Mouse (Mus musculus) B cell, adult 2 months (primary cell): ENCODE measurements at regions not wholly inside any gene's neighbourhood (a gene's known extent, or its start where the extent isn't known, plus 50 kb on each side); places are given as distances from the start of the nearest gene placed in this dataset.
A peak's percentile ranks its signal among the peaks of the same experiment; 100 is the strongest.
"Not testable (repeated sequence)": the region's sequence is repeated elsewhere in the genome, so short reads cannot be mapped to it uniquely, and the experiment has no call there.

Experiments
- DNase-seq, 2 experiments: peaks; one replicate each; pipeline ENCODE4 v3.0.0; 2022

- DNase-seq: no peak
Observed at GRCm38 (mm10) chr15:93094202-93095135, 180.5 kb downstream of the Gxylt1 start.

GRCm38 (mm10) chr15:93091396-93091795, 183.6 kb downstream of the Gxylt1 start:
- DNase-seq: no peak

- DNase-seq: peak; percentile 3 to 11
Observed at GRCm38 (mm10) chr15:93089347-93089746, 185.6 kb downstream of the Gxylt1 start.

DNA sequence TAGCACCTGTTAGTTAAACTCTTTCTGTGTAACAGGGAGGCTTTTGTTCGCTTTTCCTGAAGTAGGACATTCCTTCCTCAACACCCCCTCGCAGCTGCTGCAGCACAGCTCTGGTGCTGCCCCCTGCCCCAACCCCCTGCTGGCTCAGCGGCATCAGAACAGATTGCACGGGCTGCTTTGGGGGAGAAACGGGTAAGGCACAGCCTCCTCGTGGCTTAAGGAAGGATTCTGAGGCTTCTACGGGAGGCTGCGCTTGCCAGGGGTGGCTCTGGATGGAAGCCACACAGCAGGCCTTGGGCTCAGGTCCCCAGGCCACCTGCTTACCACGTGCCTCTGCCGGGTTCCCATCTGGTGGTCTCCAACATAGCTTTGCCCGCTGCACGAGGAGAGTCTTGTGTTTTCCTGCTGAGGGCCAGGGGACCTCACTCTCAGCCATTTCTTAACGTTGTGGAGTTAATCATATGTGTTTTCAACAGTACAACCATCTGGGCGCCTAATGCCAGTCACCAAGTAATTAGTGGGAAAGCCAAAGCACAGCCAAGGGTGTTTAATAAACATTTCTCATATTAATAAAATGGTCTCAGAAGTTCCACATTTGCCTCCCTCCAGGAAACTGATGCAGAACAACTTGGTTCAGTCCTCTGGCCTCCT, 189.9 kb downstream of the Gxylt1 start:
- DNase-seq: no peak

GRCm38 (mm10) chr15:93074070-93074469, 200.9 kb downstream of the Gxylt1 start:
- DNase-seq: no peak

GRCm38 (mm10) chr15:93062213-93063131, 212.5 kb downstream of the Gxylt1 start:
- DNase-seq: no peak

- no peak for DNase-seq
Observed at GRCm38 (mm10) chr15:93053471-93053870, 221.5 kb downstream of the Gxylt1 start.

DNA sequence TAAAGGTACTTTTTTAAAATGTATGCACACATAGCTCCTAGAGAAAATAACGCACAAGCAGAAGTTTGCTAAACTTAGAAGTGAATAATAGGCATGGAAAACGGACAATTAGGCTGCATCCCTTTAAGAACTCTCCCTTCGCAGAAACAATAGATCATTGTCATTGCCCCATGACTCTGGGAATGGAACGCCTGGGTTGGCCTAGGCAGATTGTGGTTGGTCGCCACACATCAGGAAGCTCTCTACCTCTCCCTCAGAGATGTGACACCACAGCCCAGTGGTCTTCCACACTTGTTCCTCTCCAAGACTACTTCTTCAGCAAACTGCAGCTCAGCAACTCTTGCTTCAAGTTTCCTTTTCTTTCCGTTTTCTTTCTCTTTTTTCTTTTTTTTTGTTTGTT, 247.8 kb downstream of the Gxylt1 start:
- DNase-seq: no peak

DNA sequence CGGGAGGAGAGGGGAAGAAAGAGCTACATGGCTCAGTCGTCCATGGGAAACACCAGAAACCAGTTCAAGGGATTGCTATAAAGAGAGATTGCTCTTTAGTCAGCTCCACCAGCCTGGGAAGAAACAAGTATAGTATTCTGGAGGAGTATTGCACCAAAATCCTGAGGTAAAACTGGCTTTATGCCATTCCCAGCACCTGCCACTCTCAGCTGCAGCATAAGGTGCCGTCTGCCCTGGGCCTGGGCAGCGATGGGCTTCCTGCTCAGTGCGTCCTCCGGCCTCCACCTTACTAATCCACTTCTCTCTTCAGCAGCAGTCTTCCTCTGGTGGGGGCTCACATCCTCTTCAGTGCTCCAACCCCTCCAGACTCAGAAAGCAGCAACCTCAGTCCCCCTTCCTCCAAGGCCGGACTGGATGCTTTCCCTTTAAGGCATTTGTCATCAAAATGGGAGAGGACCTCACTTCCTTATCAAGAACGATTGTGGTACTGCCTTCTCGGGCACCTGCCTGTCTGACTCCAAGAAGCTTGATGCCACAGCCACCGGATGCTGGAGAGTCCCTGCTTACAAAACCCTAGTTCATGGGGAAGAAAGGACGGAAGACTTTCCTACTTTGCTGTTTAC, 248.4 kb downstream of the Gxylt1 start:
- no peak for DNase-seq

DNA sequence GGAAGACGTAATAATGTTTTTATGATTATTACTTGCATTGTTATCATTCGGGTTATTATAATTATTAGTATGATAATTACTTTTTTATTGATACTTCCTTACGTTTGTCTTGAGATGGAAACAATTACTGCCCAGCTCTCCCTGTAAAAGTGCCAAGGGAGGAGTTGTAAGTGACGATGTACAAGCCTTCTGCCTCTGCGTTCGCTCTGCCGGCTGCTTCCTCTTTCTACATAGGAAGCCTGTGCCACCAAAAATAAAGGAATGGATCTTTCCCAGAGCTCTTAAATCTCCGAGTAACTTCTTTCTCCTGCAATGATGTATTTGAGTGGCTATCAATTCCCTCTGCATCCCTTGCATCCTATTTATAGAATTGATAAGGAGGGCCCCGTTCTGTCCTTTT, 249.2 kb downstream of the Gxylt1 start:
- no peak for DNase-seq

DNA sequence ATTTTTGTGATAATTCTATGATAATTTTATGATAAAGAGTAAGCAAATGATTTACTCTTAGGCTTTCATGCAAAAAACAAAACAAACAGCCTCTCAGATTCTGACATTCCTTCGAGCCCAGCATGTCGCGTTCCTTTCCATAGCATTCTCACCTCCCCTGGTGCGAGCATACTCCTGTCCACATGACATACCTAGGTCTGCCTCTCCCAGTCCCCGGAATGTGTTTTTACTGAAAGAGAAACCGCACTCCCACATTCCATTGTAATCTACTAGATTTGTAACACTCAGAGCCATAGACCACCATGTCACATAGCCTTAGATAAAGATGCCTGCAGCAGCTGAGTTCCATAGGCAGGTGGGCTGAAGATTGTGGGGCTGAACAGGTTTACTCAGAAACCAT, 250.8 kb downstream of the Gxylt1 start:
- DNase-seq: no peak

DNA sequence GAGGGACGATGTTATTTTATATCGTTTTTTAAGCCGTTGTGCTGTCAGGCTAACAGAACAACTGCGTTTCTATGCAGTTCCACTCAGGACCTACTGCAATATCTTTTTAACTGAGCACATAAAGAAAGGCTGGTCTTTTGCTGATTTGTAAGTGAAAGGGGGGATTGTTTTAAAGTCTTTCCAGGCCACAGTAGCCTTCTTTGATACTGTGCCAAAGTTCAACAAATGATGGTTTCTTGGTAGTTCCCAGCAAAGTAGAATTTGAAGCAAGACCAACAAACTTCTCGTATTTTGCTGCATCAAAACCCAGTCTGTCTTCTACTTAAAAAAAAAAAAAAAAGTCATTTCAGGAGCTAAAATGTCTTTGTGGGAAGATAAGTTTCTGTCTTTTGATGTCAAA, 263.8 kb downstream of the Gxylt1 start:
- no peak for DNase-seq

DNA sequence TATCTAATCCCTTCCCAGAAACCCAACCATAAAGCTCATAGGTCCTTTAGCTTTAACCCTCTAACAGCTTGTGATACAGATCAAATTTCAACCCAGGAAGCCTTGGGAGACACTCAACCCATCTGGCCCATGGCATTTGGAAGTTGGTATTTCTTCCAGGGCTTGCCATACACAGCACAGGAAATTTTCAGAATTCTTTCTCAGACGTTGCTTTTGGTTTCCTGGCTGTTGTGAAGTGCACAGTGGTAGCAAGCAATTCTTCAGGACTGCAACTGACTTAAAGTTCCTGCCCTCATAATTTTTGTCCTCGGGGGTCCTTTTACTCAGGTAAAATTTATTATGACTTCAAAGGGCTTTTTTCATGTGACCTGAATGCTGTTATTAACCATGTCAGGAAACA, 264.4 kb downstream of the Gxylt1 start:
- DNase-seq: no peak

- no peak for DNase-seq
Observed at GRCm38 (mm10) chr15:93005751-93006231, 269.2 kb downstream of the Gxylt1 start.

GRCm38 (mm10) chr15:93005186-93005585, 269.8 kb downstream of the Gxylt1 start:
- not testable (repeated sequence) for DNase-seq

- no peak for DNase-seq
Observed at GRCm38 (mm10) chr15:93004551-93004950, 270.4 kb downstream of the Gxylt1 start.

GRCm38 (mm10) chr15:93003233-93003632, 271.7 kb downstream of the Gxylt1 start:
- DNase-seq: no peak

DNA sequence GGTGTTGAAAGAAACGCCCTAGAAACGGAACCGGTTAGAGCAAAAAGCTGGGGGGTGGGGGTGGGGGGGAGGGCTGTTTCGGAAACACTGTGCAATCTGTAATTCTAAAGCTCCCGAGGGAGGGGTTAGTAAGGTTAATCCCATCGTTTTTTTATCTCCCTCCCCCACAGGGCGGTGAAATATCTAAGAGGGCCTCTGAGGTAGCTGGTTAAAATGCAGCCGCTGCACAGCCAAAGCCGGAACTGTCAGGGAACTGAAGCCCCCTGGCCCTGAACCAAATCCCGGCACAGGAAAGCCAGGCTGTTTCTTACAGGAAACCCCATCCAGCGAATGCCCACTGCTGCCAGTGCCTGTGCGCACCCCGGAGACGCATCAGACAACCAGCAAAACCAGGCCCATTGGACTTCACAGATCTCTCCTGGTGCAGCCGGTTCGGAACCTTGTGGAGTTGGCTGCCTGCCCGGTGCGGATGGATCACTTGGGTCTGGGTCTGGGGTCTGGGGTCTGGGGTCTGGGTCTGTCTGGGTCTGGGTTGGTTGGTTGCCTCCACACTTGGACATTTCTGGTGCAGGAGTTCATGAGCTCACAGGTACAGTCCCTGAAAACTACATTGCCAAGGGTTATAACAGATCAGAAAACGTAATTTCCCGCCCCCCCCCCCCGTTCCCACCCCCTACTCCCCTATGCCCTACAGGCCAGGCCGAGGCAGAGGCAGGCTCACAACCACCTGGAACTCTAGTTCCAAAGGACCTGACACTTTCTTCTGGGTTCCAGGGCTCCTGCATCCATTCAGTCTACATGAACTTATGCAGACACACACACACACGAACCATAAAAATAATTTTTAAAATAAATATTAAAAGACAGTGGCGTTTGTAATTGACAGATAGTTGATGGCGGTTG, 272.7 kb downstream of the Gxylt1 start:
- no peak for DNase-seq

DNA sequence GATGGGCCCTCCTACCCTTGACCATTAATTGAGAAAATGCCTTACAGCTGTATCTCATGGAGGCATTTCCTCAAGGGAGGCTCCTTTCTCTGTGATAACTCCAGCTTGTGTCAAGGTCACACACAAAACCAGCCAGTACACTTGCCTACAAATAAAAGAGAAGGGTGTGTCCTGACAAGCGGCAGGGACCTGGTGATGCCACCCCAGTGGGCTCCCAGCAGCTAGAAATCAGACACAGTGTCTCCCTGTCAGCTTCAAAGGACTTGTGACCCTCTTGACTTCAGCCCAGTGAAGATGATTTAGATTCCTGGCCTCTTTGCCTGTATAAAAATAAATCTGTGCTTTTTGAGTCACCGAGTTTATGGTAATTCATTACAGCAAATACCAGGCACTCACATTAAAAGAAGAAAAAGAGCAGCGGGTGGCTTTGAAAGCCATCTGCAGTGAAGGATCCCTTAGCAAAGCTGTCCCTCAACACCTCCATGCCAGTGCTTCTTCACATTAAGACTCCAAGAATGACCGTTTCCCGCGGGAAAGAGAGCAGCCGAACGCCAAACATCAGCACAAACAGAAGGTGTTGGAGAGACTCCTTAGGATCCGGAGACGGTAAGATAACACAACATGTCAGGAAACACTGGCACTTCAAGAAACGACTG, 273.5 kb downstream of the Gxylt1 start:
- no peak for DNase-seq

GRCm38 (mm10) chr15:93000121-93000520, 274.9 kb downstream of the Gxylt1 start:
- DNase-seq: no peak

GRCm38 (mm10) chr15:92997933-92998332, 277.0 kb downstream of the Gxylt1 start:
- DNase-seq: no peak
